Mouse (Mus musculus) large intestine, adult 2 months (tissue): ENCODE data around the gene St3gal3. TPM values are rescaled to one million over a fixed set of nuclear protein-coding genes. Genes with fewer than 3 reads are reported as not detected.

Experiments used
- DNase-seq: peaks from one replicate; pipeline ENCODE4 v3.0.0-alpha.2; 2012; ENCODE audit warnings: low read depth, low spot score
- WGBS: fragments of 180-500 bp; shearing (Covaris S2); methylation state at CpG from one replicate; pipeline ENCODE4 v1.1.7; 2018; 5-methylcytosine and 5-hydroxymethylcytosine counted together
- polyA plus RNA-seq: library from polyadenylated mRNA; depleted of rRNA; stranded (reverse); fragments of >200 nt; gene quantifications from 2 replicates; pipeline ENCODE4 v1.2.3, GENCODE M21; 2012

The St3gal3 gene
- polyA plus RNA-seq, 1 experiment, result 12.2 TPM

DNA sequence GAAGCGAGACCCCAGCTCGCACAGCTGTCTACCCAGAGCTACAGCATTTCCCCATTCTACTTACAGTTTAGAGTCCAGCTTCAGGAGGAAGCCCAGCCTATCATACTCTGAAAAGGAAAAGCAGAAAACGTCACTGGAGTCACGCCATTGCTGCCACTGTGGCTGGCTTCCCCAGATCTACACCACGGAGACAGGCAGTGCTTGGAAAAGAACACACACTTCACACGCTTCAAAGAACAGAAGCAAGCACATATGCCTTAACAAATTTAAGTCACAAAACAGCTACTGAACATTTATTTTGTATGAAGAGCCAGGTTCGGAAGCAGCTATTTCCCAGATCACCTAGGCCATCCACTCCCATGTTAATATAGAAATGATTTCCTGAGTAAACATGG lies 102.9 kb downstream of the St3gal3 start:
- WGBS, result 88% methylated on average over 7 of the region's 7 CpGs
- DNase-seq, result no peak

DNA sequence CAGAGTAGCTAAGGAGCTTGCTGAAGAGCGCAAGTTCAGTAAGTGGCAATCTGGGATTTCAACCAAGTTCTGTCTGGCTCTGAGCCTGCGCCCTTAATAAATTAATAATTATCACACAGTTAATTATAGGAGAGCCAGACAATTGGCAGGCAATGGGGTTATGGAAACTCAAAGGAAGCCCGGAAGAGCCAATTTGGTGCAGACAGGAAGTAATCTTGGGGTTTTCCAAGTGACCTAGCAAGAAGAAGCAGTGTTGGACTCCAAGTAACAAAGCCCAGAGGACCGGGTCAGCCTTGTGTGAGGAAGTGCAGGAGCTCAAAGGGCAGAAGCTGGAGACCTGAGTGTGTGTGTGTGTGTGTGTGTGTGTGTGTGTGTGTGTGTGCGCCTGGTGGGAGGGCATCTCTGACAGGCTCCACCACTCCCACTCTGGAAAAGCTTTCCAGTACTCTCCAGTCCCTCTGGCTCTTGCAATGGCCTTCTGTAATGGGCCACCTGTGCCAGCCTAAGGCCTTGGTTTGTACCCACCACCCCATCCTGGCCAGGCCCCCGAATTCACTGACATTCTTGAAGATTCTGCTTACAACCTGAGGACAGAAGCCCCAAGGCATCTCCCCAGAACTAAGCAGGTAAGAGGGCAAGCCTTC lies 103.5 kb downstream of the St3gal3 start:
- WGBS, result 65% methylated on average over 6 of the region's 6 CpGs
- DNase-seq, result no peak

DNA sequence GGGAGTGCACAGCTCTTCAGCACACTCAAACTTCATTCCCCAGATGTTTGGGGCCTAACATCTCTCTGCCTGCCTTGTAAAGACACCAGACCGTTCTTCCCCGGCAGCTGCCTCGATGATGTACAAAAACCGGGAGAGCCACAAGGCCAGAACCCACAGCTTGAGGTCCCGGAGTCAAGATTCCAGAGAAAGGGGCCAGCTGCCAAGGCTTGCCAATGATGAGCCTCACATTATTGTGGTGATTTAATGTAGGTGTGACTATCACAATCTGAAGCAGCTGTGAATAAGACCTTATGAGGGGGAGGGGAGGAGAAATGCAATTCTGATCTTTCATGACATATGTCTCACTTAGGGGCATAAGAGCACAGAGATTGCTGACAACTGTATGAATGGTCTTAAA lies 104.4 kb downstream of the St3gal3 start:
- WGBS, result 74% methylated on average over 5 of the region's 5 CpGs
- no peak for DNase-seq

DNA sequence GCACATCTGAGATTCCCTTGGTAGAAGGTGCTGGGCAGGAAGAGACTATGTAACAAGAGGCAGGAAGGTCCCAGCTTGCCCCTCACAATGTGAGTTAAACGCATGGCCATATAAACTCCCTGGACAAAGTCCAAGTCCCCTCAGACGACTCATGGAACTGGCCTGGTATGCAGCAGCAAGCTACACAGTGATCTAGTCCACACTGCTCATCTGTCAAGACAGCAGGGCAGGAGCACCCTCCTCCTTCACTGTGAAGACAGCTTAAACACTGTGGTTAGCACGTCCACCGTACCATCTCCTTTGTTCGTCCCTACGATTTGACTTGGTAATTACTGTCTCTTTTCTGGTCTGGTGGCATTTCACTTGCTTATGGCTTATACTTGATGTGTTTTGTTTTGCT lies 104.8 kb downstream of the St3gal3 start:
- no peak for DNase-seq

DNA sequence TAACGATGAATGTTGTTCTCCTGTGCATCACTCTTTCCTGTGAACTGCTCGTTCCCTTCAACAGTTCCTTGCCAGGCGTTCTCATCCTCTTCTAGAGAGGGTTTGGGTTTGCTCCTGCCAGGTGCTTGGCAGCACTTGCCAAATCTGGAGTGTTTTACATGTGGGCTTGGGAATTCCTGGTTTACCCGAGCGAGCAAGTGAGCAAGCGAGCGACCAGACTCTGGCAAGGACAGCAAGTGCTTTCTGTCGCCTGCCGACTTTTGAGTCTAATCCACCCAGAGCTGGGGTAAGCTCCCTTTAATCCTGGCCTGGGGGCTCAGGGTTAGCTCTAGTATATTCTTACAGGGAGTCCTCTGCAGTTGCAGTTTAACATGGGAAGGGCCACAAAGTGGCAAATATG lies 105.7 kb downstream of the St3gal3 start:
- WGBS, result 81% methylated on average over 9 of the region's 9 CpGs
- no peak for DNase-seq

More for the DNA sequence above, 104.8 kb downstream of the St3gal3 start:
- 48% methylated on average over 6 of the region's 6 CpGs for WGBS

DNA sequence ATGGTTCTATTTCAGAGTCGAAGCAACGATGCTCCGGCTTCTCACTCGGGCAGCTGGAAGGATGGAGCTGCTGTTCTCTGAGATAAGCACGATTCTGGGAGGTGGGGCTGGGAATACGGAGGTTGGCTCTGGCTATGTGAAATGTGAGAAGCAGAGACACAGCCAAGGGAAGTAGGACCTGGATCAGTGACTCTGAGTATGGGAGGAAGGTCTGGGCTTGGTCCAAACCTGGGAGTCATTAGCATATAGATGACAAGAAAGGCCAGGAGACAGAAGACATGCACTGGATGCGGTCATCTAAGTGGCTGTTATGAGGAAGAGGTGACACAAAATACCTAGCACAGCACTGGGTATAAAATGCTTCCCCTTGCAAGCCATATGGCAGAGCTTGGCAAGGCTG lies 108.8 kb downstream of the St3gal3 start:
- 79% methylated on average over 7 of the region's 7 CpGs for WGBS
- no peak for DNase-seq

DNA sequence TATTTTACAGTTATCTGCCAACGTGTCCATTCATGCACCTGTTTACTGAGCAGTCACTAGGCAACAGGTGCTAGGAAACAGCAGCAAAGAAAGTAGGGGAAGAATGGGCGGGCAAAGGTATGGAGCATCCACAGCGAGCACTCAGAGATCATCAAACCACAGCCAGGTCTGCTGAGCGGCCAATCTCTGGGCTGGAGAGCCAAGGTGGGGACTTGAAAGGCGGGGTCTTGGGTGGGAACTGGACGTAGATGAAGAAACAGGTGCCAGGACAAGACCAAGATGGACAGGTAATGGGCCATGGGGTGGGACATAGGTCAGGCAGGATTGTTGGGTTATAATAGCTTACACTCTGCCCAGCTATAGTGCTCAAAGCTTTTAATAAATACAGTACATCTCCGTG lies 109.3 kb downstream of the St3gal3 start:
- no peak for DNase-seq
- 87% methylated on average over 7 of the region's 7 CpGs for WGBS

DNA sequence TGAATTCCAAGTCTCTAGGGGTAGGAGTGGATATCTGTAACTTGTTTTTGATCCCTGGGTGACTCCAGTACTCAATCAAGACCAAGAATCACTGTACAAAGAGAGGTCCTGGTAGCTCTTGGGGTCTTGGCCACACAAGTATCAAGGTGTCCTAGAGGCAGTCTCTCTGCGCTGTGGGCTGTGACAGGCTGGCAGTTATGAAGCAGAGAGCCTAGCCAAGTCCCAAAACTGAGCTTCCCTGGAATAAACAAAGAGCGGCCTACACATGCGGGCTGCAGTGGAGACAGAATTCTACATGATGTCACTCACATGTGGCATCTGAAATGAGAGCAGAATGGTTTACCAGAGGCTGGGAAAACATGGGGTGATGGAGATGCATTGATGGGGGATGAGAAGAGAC lies 111.9 kb downstream of the St3gal3 start:
- no peak for DNase-seq
- WGBS, result 88% methylated on average over 3 of the region's 3 CpGs

DNA sequence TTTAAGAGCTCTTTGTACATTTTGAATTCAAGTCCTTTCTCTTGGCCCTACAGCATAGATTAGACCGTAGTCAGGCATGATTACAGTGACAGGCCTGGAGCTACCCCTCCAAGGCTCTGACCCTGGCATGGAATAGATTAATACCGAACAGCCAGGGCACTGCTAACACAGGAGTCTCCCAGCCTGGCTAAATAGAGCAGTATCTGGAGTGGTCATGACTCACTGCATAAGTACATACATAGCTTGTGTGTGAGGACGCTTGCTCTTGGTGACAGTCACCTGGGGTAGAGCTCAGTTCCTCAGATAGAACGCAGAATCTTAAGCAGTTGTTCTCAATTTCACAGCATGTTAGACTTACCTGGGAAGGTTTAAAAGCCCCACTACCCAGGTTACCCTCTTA lies 112.3 kb downstream of the St3gal3 start:
- no peak for DNase-seq
- 90% methylated on average over 4 of the region's 4 CpGs for WGBS

DNA sequence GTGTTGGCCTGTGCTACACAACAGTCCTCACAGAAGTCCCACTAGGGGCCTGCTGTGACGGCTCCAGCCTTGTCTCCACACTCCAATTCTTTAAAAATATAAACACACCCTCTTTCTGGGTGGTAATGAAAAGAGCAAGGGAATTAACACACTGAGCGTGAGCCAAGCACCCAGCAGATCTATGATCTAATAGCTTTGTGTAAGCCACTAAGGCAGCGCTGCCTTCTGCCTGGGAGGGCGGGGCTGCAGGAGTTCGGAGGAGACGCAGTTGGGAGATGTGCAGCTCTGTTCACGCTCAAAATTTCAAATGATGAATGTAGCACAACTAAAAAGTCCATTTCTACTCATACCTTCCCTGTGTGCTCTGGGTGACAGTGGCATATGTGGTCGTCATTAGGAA lies 115.1 kb downstream of the St3gal3 start:
- WGBS, result 76% methylated on average over 8 of the region's 8 CpGs
- DNase-seq, result no peak

DNA sequence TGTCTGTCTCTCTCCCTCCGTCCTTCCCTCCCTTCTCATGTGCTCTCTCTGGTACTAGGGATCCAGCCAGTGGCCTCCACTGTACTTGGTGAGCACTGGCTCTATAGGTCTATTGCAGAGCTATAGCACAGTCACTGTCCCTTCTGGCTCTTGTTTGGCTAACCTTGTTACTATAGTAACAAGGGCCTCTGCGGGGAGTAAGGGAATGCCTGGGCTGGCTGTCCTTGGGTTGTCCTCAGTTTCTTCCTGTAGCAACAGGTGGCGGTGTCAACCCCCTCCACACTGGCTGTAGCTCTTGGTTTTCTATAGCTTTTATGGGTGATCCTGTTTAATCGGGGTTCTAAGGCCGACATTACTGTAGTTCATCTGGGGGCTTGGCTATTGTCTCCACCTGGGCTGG lies 115.5 kb downstream of the St3gal3 start:
- WGBS, result 70% methylated on average over 5 of the region's 5 CpGs
- DNase-seq, result no peak

DNA sequence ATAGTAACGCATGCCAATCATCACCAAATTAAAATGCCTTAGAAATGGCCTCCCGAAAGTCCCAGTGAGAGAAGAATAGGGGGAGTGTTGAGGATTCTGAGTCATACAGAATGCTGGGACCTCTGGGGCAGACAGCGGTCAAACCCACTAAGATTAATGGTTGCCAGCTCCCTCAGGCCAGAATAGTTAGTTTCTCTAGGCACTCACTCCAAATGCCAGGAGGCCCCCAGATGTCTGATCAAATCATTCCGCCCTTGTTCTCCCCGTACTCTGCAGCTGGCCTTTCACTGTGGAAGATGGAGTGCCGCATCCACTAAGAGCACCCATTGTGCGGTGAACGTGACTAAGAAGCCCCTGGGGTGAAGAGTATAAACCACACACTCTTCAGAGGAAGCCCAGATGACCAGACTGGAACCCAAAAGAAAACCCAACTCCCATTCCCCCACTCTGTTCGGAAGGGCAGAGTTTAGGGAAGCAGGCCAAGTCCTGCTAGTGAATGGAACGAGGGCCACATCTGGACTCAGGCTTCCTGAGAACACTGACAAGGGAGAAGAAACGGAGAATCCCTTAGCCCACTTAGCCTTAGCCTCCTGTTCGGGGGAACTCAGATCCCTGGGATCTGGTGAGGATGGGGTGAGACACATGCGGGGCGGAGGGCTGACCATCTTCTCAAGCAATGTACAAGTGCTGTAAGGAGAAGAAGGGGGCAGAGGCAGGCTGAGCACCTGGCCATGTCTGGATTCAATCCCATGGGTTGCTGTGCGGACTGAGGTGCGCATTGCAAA lies 117.5 kb downstream of the St3gal3 start:
- WGBS, result 93% methylated on average over 16 of the region's 16 CpGs
- DNase-seq, result no peak

DNA sequence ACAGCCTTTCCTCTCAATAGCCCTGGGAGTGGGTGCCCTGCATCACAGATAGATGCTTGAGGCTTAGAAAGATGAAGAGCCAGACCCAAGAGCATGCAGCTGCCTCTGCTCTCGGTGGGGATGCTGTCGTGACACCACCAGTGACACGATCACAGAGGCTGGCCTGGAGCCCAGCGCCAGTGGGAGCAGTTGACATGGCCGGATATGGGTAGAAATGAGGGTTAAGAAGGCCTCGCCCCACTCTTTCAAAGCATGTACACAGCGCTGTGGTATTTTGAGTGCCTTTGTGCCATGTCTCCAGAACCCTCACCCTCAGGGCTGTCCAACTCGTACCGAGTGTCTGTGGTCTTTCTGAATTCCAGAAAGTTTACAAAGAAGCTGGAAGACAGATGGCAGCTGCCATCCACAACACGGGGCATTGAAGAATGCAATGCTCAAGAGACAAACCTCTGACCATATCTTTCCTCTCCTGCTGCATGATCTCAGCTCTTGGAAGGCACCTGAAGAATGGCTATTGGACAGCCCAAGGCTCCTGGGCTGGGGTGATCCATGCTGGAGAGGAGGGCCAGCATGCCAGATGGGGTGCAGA lies 118.3 kb downstream of the St3gal3 start:
- DNase-seq, result no peak
- 81% methylated on average over 10 of the region's 10 CpGs for WGBS

DNA sequence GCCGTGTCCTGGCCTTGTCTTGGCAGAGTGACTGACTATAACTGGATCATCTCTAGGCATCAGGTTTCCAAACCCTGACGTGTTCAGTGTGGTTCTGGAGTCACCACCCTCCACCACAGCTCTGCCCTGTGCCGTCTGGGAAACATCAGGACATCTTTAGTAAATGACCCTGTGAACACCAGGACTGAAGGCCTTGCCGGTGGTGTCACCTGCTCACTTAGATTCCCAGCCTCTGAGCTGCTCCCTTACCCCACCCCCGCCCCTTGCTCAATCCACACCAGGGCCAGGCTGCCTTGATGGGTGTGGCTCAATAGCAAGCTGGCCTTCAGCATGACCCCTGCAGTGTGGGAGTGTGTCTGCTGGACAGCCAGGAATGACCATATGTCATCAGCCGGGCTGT lies 119.1 kb downstream of the St3gal3 start:
- WGBS, result 62% methylated on average over 6 of the region's 6 CpGs
- DNase-seq, result no peak

DNA sequence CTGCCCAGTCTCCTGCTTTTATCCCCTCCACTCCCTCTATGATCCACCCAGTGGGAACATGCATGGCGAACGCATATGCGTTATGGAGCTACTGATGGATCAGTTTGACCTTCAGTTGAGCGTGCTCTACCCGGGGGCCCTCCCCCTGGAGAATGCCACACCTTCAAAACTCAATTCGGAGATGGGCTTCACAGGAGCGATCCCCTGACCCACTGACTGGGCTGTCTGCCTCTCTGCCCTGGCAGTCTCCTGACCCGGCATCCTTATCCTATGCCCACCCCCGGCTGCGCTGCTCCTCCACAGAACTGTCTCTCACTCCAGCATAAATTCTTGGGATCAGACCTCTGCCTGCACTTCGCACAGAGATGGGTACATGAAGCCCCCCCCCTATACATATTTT lies 119.6 kb downstream of the St3gal3 start:
- WGBS, result 93% methylated on average over 11 of the region's 11 CpGs
- no peak for DNase-seq

DNA sequence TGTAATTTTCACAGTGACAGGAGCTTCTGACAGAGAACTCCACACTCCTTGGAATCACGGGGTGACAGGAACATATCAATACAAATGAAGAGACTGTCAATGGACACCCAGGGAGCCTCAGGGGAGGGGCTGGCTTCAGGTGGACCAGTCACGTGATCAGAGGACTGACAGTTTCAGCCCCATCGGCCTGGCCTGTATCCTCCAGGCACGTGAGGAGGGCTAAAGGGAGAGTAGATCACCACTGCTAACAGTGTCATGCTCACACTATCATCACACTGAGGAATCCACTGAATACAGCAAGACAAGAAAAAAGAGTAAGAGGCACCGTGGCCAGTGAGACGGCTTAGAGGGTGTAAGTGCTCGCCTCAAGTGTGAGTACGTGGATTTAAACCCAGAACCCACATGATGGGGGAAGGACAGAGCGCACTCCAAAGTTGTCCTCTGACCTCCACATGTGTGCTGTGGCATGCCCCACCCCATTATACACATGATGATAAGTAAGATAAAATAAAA lies 124.0 kb downstream of the St3gal3 start:
- DNase-seq, result no peak
- 90% methylated on average over 9 of the region's 9 CpGs for WGBS

DNA sequence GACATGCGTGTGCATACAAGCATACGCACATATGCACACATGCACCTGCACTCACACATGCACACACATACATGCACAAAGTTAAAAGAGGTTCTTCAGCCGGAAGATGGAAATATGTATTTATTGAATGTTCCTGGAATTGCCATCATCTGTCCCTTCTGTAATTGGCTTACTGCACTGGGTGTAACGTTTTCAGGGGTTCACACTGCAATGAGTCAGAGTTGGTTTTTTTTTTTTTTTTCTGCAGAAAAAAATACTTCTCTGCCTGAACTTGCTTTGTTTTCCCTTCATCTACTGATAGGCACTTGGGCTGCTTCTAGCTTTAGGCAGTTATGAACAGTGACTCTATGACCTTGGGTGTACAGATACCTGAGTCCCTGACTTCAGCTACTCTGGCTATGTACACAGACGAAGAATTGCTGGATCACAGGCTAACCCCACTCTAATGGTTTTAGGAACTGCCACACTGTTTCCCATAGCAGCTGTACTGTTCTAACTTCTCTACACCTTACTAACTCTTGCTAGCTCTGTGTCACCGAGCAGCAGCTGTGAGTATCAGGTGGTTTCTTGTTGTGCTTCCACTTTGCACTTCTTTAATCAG lies 126.2 kb downstream of the St3gal3 start:
- DNase-seq, result no peak
- 40% methylated on average over 6 of the region's 6 CpGs for WGBS

DNA sequence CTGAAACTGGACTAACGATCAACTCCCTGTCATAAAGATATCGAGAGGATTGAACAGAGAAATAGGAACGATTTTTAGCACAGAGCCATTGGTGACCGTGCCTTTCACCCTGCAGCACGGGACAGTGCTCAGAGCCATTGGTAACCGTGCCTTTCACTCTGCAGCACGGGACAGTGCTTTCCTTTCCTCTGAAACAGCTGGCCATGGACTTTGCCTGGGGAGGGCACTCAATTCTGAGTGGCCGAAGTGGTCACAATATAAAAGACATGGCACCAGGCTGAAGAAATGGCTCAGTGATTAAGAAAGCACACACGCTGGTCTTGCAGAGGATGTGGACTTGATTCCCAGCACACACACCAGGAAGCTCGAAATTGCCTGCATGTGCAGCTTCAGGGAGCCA lies 133.4 kb downstream of the St3gal3 start:
- WGBS, result 31% methylated on average over 10 of the region's 10 CpGs
- no peak for DNase-seq

DNA sequence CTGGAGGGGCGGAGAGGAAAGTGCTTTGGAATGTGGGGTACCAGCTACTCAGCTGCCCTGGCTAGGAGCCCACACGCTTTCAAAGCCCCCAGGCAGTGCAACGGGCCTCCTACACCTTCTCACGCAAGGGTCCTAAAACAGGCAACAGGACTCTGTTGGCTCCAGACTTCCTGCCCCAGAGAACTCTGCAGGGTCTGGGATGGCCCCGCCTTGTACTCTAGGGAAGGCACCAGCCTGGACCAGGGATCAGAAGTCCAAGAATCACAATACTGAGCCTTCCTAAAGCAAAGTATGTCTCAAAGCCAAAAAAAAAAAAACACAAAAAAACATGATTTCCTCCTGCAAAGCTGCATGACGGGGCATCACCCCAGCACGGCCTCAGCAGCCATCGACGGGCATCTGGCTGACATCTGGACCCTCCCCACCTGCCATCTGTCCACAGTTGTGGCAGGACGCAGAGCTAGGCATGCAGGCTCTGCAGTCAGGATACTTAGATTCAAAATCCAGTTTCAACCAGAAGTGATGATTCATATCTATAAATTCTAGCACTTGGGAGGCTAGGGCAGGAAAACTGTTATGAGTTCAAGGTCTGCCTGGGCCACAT lies 134.0 kb downstream of the St3gal3 start:
- WGBS, result 43% methylated on average over 10 of the region's 10 CpGs
- no peak for DNase-seq

DNA sequence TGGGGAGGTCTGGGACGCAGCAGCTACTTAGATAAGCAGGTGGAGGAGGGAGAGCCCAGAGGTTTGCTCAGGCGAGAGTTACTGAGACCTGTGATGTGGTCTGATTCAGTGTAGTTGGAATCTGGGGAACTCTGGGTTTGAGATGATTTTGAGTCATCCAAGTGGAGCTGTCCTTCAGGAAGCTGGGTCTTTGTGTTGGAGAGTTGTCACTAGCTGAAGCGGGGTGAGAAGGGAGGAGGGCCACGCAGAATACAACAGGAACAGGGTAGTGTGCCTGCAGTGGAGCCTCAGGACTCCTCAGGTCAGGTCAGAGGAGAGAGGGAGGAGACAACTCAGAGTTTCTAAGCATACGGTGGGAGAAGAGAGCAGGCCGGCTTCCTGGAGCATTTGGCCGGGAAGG lies 134.8 kb downstream of the St3gal3 start:
- DNase-seq, result no peak
- 64% methylated on average over 7 of the region's 7 CpGs for WGBS
